Mouse (Mus musculus) heart, embryonic 16.5 days (tissue): Measurements from ENCODE around the gene Aspdh. TPM values are rescaled to one million over a fixed set of nuclear protein-coding genes. Genes with fewer than 3 reads are reported as not detected.

Experiments
- ATAC-seq: fragments of 200-750 bp; cut with Nextera tagmentation; replicated peaks from 2 replicates; pipeline ENCODE4 v1.8.0; 2017; ENCODE audit warnings: moderate number of reproducible peaks; ENCODE audit not compliant: insufficient read depth, low FRiP score; ENCODE audit errors: extremely low read depth
- H3K27ac ChIP-seq: fragments of 300-500 bp; sonication (generic); 2 replicates; pipeline ENCODE4 v1.5.1; 2014; ENCODE audit warnings: mild to moderate bottlenecking, low read length, control low read depth, moderate library complexity
- H3K27me3 ChIP-seq: fragments of 300-500 bp; sonication (generic); 2 replicates; pipeline ENCODE4 v1.6.1; 2014; ENCODE audit warnings: low read length, mixed read lengths; ENCODE audit not compliant: control insufficient read depth, insufficient read depth
- H3K36me3 ChIP-seq: fragments of 300-500 bp; sonication (generic); 2 replicates; pipeline ENCODE4 v1.6.1; 2014; ENCODE audit not compliant: control insufficient read depth, insufficient read depth
- H3K4me1 ChIP-seq: fragments of 300-500 bp; sonication (generic); 2 replicates; pipeline ENCODE4 v1.6.1; 2014; ENCODE audit warnings: low read length, mixed read lengths; ENCODE audit not compliant: control insufficient read depth, insufficient read depth
- H3K4me2 ChIP-seq: fragments of 300-500 bp; sonication (generic); 2 replicates; pipeline ENCODE4 v1.6.1; 2014; ENCODE audit warnings: low read depth, mild to moderate bottlenecking, control low read depth, low read length
- H3K4me3 ChIP-seq: fragments of 300-500 bp; sonication (generic); 2 replicates; pipeline ENCODE4 v1.5.1; 2014; ENCODE audit warnings: mild to moderate bottlenecking, control low read depth, low read length
- H3K9ac ChIP-seq: fragments of 300-500 bp; sonication (generic); 2 replicates; pipeline ENCODE4 v1.6.1; 2014; ENCODE audit warnings: low read length, control low read depth
- H3K9me3 ChIP-seq: fragments of 300-500 bp; sonication (generic); replicated peaks from 2 replicates; pipeline ENCODE4 v1.6.1; 2016; ENCODE audit warnings: low read length; ENCODE audit not compliant: control insufficient read depth
- WGBS: fragments of 180-500 bp; shearing (Covaris S2); extraction: QIAGEN DNeasy Blood & Tissue Kit; methylation state at CpG from one replicate; pipeline ENCODE4 v1.1.7; 2014; 5-methylcytosine and 5-hydroxymethylcytosine counted together
- polyA plus RNA-seq: library from polyadenylated mRNA; unstranded; fragments of >200 nt; fragmentation: Nextera tagmentation; extraction: Ambion mirVana; gene quantifications from 2 replicates; pipeline ENCODE4 v1.2.1, GENCODE M21; 2015

Aspdh gene
- polyA plus RNA-seq, 1 experiment from 2014 or later = 0.62 TPM

DNA sequence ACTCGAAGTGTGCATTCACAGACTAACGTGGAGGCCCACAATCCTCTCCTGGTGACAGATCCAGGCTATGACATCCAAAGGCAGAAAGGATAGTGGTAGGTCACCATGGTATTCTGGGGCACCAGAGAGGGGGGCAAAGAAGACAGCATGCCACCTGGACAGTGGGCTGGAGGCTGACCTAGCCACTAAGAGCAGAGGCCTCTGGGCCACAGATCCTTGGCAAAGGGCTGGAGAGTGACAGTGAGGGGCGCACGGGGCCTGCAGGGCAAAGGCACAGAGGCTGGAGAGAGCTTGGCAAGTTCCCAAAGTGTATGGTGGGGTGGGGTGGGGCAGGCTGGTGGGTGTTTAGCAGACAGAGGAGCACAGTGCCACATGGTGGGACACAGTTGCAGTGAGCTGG is 25.1 kb downstream of the Aspdh start:
- Histone ChIP-seq H3K4me1 (peaks cover 10% of the 10 kb centered on the region), H3K4me3 (no peak overlapping the region), H3K9ac (no peak overlapping the region), H3K36me3 (peaks cover 13% of the 10 kb centered on the region; the same call in 1 of the 2 replicates), H3K27me3 (no peaks in the 10 kb centered on the region), H3K4me2 (no peak overlapping the region), H3K27ac (no peak overlapping the region), H3K9me3 (no peaks in the 10 kb centered on the region)
- no peak for ATAC-seq
- WGBS = 71% methylated on average over 4 of the region's 4 CpGs

DNA sequence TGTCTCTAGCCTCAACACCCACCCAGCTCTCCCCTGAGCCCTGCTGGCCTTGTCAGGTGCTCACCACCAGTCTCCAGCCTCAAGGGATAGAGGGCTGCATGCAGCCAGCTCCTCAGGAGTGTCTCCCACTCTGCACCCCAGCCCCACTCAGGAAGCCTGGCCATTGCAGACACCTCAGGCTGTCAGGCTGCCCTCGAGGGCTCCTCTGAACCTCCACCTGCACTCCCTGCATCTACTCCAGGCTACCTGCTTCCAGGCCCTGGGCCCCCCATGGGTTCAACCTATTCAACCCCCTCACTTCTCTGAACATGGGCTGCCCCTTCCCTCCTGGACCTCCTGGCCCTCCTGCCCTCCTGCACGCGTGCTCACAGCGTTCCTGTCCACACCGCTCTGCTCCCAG is 26.2 kb downstream of the Aspdh start:
- peaks cover 14% of the 10 kb centered on the region for H3K4me1 ChIP-seq
- WGBS = 92% methylated on average over 5 of the region's 5 CpGs
- H3K36me3 ChIP-seq = peaks cover 9% of the 10 kb centered on the region; the same call in 1 of the 2 replicates
- no peak overlapping the region for H3K4me3 ChIP-seq
- ATAC-seq = no peak
- no peak overlapping the region for H3K4me2 ChIP-seq
- no peak overlapping the region for H3K9ac ChIP-seq
- H3K27me3 ChIP-seq = no peaks in the 10 kb centered on the region
- no peak overlapping the region for H3K27ac ChIP-seq
- no peaks in the 10 kb centered on the region for H3K9me3 ChIP-seq

DNA sequence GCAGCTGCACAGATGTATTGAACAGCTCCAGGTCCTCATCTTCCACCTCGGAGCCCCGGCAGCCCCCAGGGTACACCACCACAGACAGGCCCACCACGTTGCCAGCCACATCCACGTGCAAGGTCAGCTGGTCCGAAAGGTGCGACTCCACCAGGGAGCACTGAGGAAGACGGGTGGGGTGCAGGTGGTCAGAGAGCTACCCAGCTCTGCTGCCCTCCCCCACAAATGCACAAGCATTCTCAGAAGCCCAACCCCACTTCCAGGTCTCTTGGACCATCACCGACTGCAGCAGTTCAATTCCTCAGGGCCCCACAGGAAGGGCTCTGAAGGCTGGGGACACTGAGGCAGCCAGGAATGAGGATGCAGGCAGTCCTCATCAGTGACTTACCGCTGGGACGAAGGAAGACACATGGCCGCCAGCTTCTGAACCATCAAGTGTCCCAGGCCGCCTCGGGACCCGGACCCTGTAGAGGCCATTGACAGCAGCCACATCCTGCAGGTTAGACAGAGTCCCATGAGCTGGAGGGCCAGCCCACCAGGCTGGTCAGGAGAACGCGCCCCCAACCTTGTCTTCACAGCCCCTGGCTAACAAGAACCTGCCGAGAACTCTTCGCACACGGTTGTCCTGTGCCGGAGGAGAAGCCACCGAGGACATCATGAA is 27.1 kb downstream of the Aspdh start:
- Histone ChIP-seq H3K27ac (no peak overlapping the region), H3K4me1 (peaks cover 18% of the 10 kb centered on the region), H3K9me3 (no peaks in the 10 kb centered on the region), H3K36me3 (peaks cover 9% of the 10 kb centered on the region; the same call in 1 of the 2 replicates), H3K9ac (no peak overlapping the region), H3K27me3 (no peaks in the 10 kb centered on the region), H3K4me3 (no peak overlapping the region), H3K4me2 (no peak overlapping the region)
- 92% methylated on average over 21 of the region's 21 CpGs for WGBS
- ATAC-seq = no peak

DNA sequence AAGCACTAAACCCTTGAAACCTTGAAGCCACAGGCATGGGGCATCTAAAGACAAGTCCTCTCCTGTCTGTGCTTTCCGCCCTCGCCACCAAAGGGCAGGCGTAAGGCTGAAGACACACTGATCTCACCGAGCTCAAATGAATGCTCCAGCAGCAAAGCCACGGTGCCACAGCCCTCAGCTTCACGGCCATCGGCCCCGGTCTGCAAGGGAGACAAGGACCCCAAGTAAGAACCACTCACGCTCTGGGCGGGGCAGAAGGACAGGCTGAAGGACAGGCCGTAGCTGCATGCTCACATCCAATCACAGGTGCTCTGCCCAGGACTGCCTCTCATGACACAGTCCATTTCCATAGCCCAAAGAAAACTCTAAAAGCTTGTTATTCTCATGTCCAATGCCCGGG is 29.5 kb downstream of the Aspdh start:
- WGBS = 88% methylated on average over 12 of the region's 12 CpGs

DNA sequence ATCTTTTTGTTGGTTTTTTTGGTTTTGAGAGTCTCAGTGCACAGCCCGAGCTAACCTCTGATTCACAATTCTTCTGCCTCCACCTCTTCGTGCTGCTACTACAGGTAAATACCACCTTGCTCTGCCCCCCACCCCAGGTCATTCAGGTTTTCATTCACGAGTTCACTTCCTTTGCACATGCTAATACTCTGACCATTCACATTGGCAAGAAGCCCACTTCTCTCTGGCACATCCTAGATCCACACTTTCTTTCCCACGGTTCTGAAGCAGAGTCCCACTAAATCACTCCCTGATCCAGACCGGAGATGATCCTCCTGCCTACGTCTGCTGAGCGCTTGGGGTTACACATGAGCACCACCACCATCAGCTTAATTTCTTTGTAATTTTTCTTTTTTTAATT is 29.9 kb downstream of the Aspdh start:
- Histone ChIP-seq H3K27ac (no peak overlapping the region), H3K9me3 (no peaks in the 10 kb centered on the region), H3K9ac (peak overlapping the region; percentile 85), H3K27me3 (peaks cover under 1% of the 10 kb centered on the region; the same call in 1 of the 2 replicates), H3K4me1 (peaks cover 17% of the 10 kb centered on the region), H3K4me3 (peak overlapping the region; percentile 72; the same call in 1 of the 2 replicates), H3K36me3 (peaks cover 9% of the 10 kb centered on the region; the same call in 1 of the 2 replicates), H3K4me2 (peak overlapping the region; percentile 76)
- 79% methylated on average over 7 of the region's 7 CpGs for WGBS
- ATAC-seq = no peak

More for the DNA sequence above, 29.5 kb downstream of the Aspdh start:
- H3K4me3 ChIP-seq = no peak overlapping the region
- H3K4me2 ChIP-seq = no peak overlapping the region
- H3K36me3 ChIP-seq = peaks cover 9% of the 10 kb centered on the region; the same call in 1 of the 2 replicates
- no peak overlapping the region for H3K9ac ChIP-seq
- H3K9me3 ChIP-seq = no peaks in the 10 kb centered on the region
- no peaks in the 10 kb centered on the region for H3K27me3 ChIP-seq
- peaks cover 18% of the 10 kb centered on the region for H3K4me1 ChIP-seq
- ATAC-seq = no peak
- no peak overlapping the region for H3K27ac ChIP-seq

DNA sequence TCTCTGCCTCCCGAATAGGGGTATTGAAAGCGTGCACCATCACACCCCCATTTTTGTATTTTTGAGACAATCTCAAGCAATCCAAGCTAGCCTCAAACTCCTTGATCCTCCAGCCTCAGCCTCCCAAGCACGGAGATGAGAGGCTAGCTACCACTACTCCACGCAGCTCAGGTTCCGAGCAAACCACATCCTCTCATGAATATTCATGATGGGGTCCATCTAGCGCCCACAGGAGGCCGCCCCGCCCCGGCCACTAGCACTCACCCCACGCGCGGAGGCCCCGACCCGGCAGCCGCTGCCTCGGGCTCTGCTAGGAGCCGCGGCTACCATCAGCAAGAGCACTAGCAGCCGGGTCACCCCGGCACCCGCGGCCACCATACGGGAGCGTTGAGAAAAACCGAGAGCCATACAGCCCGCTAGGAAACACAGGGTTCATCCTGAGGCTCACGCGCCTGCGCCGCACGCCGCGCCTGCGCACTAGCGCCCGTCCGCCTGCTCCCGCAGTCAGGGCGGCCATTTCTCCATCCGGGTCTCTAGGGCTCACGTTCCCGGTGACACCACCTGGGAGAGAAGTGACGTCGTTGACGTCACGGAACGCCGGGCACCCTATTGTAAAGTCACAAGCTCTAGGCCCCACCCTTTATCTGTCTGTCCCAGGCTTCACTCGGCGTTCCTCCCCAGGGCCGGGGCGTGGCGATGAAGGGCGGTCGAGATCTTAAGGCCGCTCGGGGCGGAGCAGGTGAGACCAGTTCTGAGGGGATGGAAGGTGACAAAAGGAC is 31.0 kb downstream of the Aspdh start, which contains the start of the genes Emc10 and Fam71e1:
Gene Emc10, minus strand, starts transcription at position 538 of the 779 bp plus-strand sequence.
Gene Fam71e1, plus strand, starts transcription at position 590 of the 779 bp plus-strand sequence.
- peaks cover 9% of the 10 kb centered on the region; the same call in 1 of the 2 replicates for H3K36me3 ChIP-seq
- peak within 1 kb of the TSS; percentile 72 for H3K4me3 ChIP-seq
- peaks cover 15% of the 10 kb centered on the region for H3K4me1 ChIP-seq
- ATAC-seq = peak; percentile 92
- H3K4me2 ChIP-seq = peak within 1 kb of the TSS; percentile 76
- no peaks in the 10 kb centered on the region for H3K9me3 ChIP-seq
- peaks cover 3% of the 10 kb centered on the region; the same call in 1 of the 2 replicates for H3K27me3 ChIP-seq
- peak within 1 kb of the TSS; percentile 93 for H3K27ac ChIP-seq
- H3K9ac ChIP-seq = peak within 1 kb of the TSS; percentile 85
- WGBS = under 1% methylated on average over 58 of the region's 58 CpGs

DNA sequence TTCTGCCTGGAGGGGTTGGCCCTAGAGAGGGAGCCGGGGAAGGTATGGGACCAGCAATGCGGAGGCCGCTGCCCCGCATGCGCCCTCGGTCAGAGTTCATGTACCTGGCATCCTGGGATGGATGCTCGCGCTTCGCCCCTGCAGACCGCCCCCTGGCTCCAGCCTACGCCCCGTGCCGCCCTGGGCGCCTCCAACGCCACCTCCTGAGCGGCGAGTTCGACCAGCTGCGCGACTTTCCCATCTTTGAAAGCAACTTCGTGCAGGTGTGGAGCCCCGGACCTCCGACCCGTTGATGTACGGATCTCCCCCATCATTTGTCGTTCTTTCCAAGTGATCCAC is 31.5 kb downstream of the Aspdh start:
- no peak for ATAC-seq
- H3K4me2 ChIP-seq = peak overlapping the region; percentile 76

DNA sequence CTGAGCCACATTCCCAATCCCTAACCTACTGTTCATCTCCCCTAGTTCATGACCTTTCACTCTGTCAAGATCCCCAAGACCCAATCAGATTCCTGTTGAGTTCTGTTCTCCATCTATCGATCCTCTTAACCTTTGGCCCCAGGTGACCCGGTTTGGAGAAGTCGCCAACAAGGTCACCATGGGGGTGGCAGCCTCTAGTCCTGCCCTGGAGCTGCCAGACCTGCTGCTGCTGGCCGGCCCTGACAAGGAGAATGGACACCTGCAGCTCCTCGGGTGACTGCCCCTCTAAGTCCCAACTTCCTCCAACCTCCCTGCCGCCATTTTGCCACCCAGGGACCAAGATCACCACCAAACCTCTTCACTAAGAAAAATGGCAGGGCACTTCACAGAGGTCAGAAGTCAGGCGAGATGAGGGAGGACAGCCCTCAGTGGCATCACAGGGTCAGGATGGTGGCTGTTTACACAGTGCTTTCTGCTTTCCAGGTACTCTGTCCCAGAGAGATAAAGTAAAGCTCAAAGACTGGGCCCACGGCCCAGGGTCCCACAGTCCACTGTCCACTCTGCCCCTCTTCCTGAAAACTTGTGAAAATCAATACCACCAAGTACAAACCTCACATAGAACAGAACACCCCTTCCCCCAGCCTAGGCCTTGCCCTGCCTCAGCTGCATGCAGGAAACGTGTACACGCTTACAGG is 32.3 kb downstream of the Aspdh start:
- 89% methylated on average over 10 of the region's 10 CpGs for WGBS
- Histone ChIP-seq H3K9ac (no peak overlapping the region), H3K4me1 (peaks cover 15% of the 10 kb centered on the region), H3K36me3 (peaks cover 3% of the 10 kb centered on the region; the same call in 1 of the 2 replicates), H3K4me3 (peak overlapping the region; percentile 72), H3K27ac (no peak overlapping the region), H3K9me3 (no peaks in the 10 kb centered on the region), H3K4me2 (peak overlapping the region; percentile 76), H3K27me3 (peaks cover 3% of the 10 kb centered on the region; the same call in 1 of the 2 replicates)
- no peak for ATAC-seq

More for the DNA sequence above, 31.5 kb downstream of the Aspdh start:
- H3K9ac ChIP-seq = peak overlapping the region; percentile 74
- under 1% methylated on average over 25 of the region's 26 CpGs for WGBS
- peaks cover 8% of the 10 kb centered on the region; the same call in 1 of the 2 replicates for H3K36me3 ChIP-seq
- H3K27ac ChIP-seq = peak overlapping the region; percentile 71
- peaks cover 3% of the 10 kb centered on the region; the same call in 1 of the 2 replicates for H3K27me3 ChIP-seq
- H3K9me3 ChIP-seq = no peaks in the 10 kb centered on the region
- peak overlapping the region; percentile 72 for H3K4me3 ChIP-seq
- H3K4me1 ChIP-seq = peaks cover 15% of the 10 kb centered on the region
